Mouse (Mus musculus): ENCODE results near the gene Adal. TPM values are rescaled to one million over a fixed set of nuclear protein-coding genes. Genes with fewer than 3 reads are reported as not detected.

Adal gene
- total RNA-seq, 2 experiments from 2014 or later: 12.4 to 15.4 TPM

- ATAC-seq (replicated peaks; ENCODE audit: poor library complexity): peak; percentile 87
Measured at GRCm38 (mm10) chr2:121170980-121171742, 30.9 kb downstream of the Adal start, which contains the start of gene Zscan29. TSS of gene Zscan29 (minus strand) at chr2:121171125.

GRCm38 (mm10) chr2:121178828-121179479, 38.7 kb downstream of the Adal start:
- ATAC-seq (replicated peaks; ENCODE audit: poor library complexity): no peak

GRCm38 (mm10) chr2:121183431-121183830, 43.2 kb downstream of the Adal start:
- no peak for ATAC-seq (replicated peaks; ENCODE audit: poor library complexity)

GRCm38 (mm10) chr2:121184142-121184541, 43.9 kb downstream of the Adal start:
- ATAC-seq (replicated peaks; ENCODE audit: poor library complexity): no peak

- no peak for ATAC-seq (replicated peaks; ENCODE audit: poor library complexity)
Measured at GRCm38 (mm10) chr2:121188530-121188929, 48.3 kb downstream of the Adal start.

GRCm38 (mm10) chr2:121195466-121195865, 55.2 kb downstream of the Adal start:
- ATAC-seq (replicated peaks; ENCODE audit: poor library complexity): no peak

- no peak for ATAC-seq (replicated peaks; ENCODE audit: poor library complexity)
Measured at GRCm38 (mm10) chr2:121204276-121204675, 64.0 kb downstream of the Adal start.

Other genes starting within 250 kb of the Adal start
- 24.7 and 27.1 TPM in 2 replicates for gene Ubr1, start 169.7 kb upstream of the Adal start, total RNA-seq (2015)
- 21.1 and 28.5 TPM in 2 replicates for gene Ubr1, start 169.7 kb upstream of the Adal start, total RNA-seq (2017)
- gene Tmem62, start 163.4 kb upstream of the Adal start, total RNA-seq (2015): 4.2 and 4.3 TPM in 2 replicates
- gene Tmem62, start 163.4 kb upstream of the Adal start, total RNA-seq (2017): 6.4 and 12.4 TPM in 2 replicates
- 44.2 and 50.1 TPM in 2 replicates for gene Ccndbp1, start 132.0 kb upstream of the Adal start, total RNA-seq (2015)
- 33.5 and 38.1 TPM in 2 replicates for gene Ccndbp1, start 132.0 kb upstream of the Adal start, total RNA-seq (2017)
- gene Epb42, start 103.4 kb upstream of the Adal start, total RNA-seq (2015): 1.7 and 2.4 TPM in 2 replicates
- gene Epb42, start 103.4 kb upstream of the Adal start, total RNA-seq (2017): 1.4 and 4.2 TPM in 2 replicates
- gene Tgm5, start 54.6 kb upstream of the Adal start, total RNA-seq (2015): not detected in 2 replicates
- not detected in 2 replicates for gene Tgm5, start 54.6 kb upstream of the Adal start, total RNA-seq (2017)
- not detected in 2 replicates for gene Tgm7, start 30.6 kb upstream of the Adal start, total RNA-seq (2015)
- not detected in 2 replicates for gene Tgm7, start 30.6 kb upstream of the Adal start, total RNA-seq (2017)
- 11.7 and 12.8 TPM in 2 replicates for gene Lcmt2, start 225 bp downstream of the Adal start, total RNA-seq (2015)
- gene Lcmt2, start 225 bp downstream of the Adal start, total RNA-seq (2017): 8.4 and 9.7 TPM in 2 replicates
- gene Tubgcp4, start 30.2 kb downstream of the Adal start, total RNA-seq (2015): 36.4 and 38.9 TPM in 2 replicates
- 28.8 and 39.3 TPM in 2 replicates for gene Tubgcp4, start 30.2 kb downstream of the Adal start, total RNA-seq (2017)
- 18.8 and 21.2 TPM in 2 replicates for gene Zscan29, start 30.7 kb downstream of the Adal start, total RNA-seq (2015)
- 18.7 and 25.4 TPM in 2 replicates for gene Zscan29, start 30.7 kb downstream of the Adal start, total RNA-seq (2017)
- gene Trp53bp1, start 131.0 kb downstream of the Adal start, total RNA-seq (2015): 17.9 and 21.5 TPM in 2 replicates
- gene Trp53bp1, start 131.0 kb downstream of the Adal start, total RNA-seq (2017): 35.9 and 36.2 TPM in 2 replicates
- 0.10 TPM in 1 of 2 replicates, not detected in the other for gene Map1a, start 149.2 kb downstream of the Adal start, total RNA-seq (2015)
- gene Map1a, start 149.2 kb downstream of the Adal start, total RNA-seq (2017): not detected in 2 replicates
- gene Ppip5k1, start 215.0 kb downstream of the Adal start, total RNA-seq (2015): 4.5 and 4.6 TPM in 2 replicates
- 8.3 and 11.3 TPM in 2 replicates for gene Ppip5k1, start 215.0 kb downstream of the Adal start, total RNA-seq (2017)
- gene Ckmt1, start 217.3 kb downstream of the Adal start, total RNA-seq (2015): not detected in 2 replicates
- gene Ckmt1, start 217.3 kb downstream of the Adal start, total RNA-seq (2017): not detected in 2 replicates
- gene Strc, start 246.7 kb downstream of the Adal start, total RNA-seq (2015): not detected in 2 replicates
- not detected in 2 replicates for gene Strc, start 246.7 kb downstream of the Adal start, total RNA-seq (2017)